ENCODE assay signal across 25 mouse cellular contexts in the genomic region with DNA sequence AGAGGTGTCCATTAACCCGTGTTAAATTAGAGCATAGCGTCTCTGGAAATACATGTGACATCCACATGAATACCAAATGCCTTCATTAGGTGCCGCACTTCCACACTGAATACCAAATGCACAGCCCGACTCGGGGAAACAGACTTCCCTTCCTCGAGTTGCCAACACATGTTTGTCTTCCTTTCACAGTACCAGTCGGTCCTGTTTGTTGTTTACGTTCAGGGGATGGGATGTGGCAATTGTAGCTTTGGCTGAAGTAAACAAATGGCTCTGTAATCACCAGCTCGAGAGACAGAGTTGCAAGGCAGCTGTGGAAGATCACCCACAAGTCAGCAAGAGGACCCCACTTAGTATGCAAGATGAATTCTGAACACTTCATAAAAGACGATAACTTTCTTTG.
DNase-seq lines count a peak whose midpoint lies in the region; ATAC-seq lines count a peak whose summit lies in the region.
"Had no signal": no experiment of that assay in that cellular context is flagged by ENCODE, and none has a peak within 500 bp of the region (broad histone marks: within the 10 kb centered on the region; RNA-seq: fewer than 3 reads in every experiment).

No protein-coding gene starts in this region.

- WGBS in forebrain, embryonic 16.5 days: 47% methylated on average over 10 of the region's 10 CpGs
- WGBS in forebrain, embryonic 11.5 days: 81% methylated on average over 10 of the region's 10 CpGs
- WGBS in lung, embryonic 15.5 days: 25% methylated on average over 10 of the region's 10 CpGs

- ATAC-seq in forebrain, embryonic 16.5 days: peak; percentile 59
- no peak for ATAC-seq in forebrain, embryonic 11.5 days (replicated peaks; ENCODE audit: low FRiP score)
- peak; percentile 85; the same call in 1 of the 2 replicates for ATAC-seq in lung, embryonic 15.5 days (ENCODE audit: borderline replicate concordance, extremely low read depth, low FRiP score, low TSS enrichment)
- no peak for ATAC-seq in inflammation-experienced regulatory T-cells, adult 6 months
- ATAC-seq: CD4-positive, CD25-positive, alpha-beta regulatory T cell, adult 4 months; intestine, embryonic 16.5 days; liver, embryonic 12.5 days; midbrain, embryonic 16.5 days had no signal

- no peaks in the 10 kb centered on the region for H3K27me3 ChIP-seq in forebrain, embryonic 16.5 days (replicated peaks; ENCODE audit: control insufficient read depth, insufficient read depth, low read length)
- H3K27me3 ChIP-seq in forebrain, embryonic 11.5 days (ENCODE audit: control insufficient read depth, insufficient read depth, low read length): no peaks in the 10 kb centered on the region
- H3K27me3 ChIP-seq in lung, embryonic 15.5 days: no peaks in the 10 kb centered on the region
- H3K27me3 ChIP-seq: heart, embryonic 15.5 days; hindbrain, embryonic 15.5 days; limb, embryonic 13.5 days; liver, embryonic 12.5 days; stomach, embryonic 15.5 days had no signal

- no peaks in the 10 kb centered on the region for H3K9me3 ChIP-seq in forebrain, embryonic 16.5 days (ENCODE audit: control insufficient read depth, low read length)
- no peaks in the 10 kb centered on the region for H3K9me3 ChIP-seq in forebrain, embryonic 11.5 days (ENCODE audit: control insufficient read depth, low read length)
- no peaks in the 10 kb centered on the region for H3K9me3 ChIP-seq in lung, embryonic 15.5 days
- H3K9me3 ChIP-seq: heart, embryonic 15.5 days; hindbrain, embryonic 15.5 days; limb, embryonic 13.5 days; liver, embryonic 12.5 days; stomach, embryonic 15.5 days had no signal

- H3K9ac ChIP-seq in forebrain, embryonic 16.5 days (replicated peaks; ENCODE audit: low read depth, low read length): no peak overlapping the region
- no peak overlapping the region for H3K9ac ChIP-seq in forebrain, embryonic 11.5 days (ENCODE audit: low read length)
- H3K9ac ChIP-seq in lung, embryonic 15.5 days: no peak overlapping the region
- H3K9ac ChIP-seq: heart, embryonic 15.5 days; hindbrain, embryonic 15.5 days; limb, embryonic 13.5 days; liver, embryonic 12.5 days; stomach, embryonic 15.5 days had no signal

- DNase-seq in forebrain, embryonic 11.5 days (ENCODE audit: low spot score): no peak
- no peak for DNase-seq in lung, adult 18-20 months
- DNase-seq in lung, postnatal 10 days: peak; percentile 58
- DNase-seq in kidney, postnatal 36 days: no peak
- DNase-seq: adrenal gland, postnatal 36 days; cerebellum, adult 18-20 months; cerebellum, postnatal 14 days; heart, postnatal 4 days; kidney, postnatal 25 days; layer of hippocampus, adult 9-11 months; right cerebral cortex, adult 18-20 months; thymus, adult 18-20 months; thymus, postnatal 36 days had no signal

- H3K27ac ChIP-seq in forebrain, embryonic 16.5 days (ENCODE audit: low read length): no peak overlapping the region
- H3K27ac ChIP-seq in forebrain, embryonic 11.5 days (ENCODE audit: low read depth, low read length): no peak overlapping the region
- H3K27ac ChIP-seq in lung, embryonic 15.5 days: no peak overlapping the region
- H3K27ac ChIP-seq: heart, embryonic 15.5 days; hindbrain, embryonic 15.5 days; limb, embryonic 13.5 days; liver, embryonic 12.5 days; macrophage; stomach, embryonic 15.5 days had no signal

- H3K36me3 ChIP-seq in forebrain, embryonic 16.5 days (ENCODE audit: control insufficient read depth, insufficient read depth): no peaks in the 10 kb centered on the region
- no peaks in the 10 kb centered on the region for H3K36me3 ChIP-seq in forebrain, embryonic 11.5 days (ENCODE audit: control insufficient read depth, insufficient read depth, low read length)
- H3K36me3 ChIP-seq in lung, embryonic 15.5 days: no peaks in the 10 kb centered on the region
- H3K36me3 ChIP-seq: heart, embryonic 15.5 days; hindbrain, embryonic 15.5 days; limb, embryonic 13.5 days; liver, embryonic 12.5 days; stomach, embryonic 15.5 days had no signal

- H3K4me3 ChIP-seq in forebrain, embryonic 16.5 days (replicated peaks; ENCODE audit: low read length): no peak overlapping the region
- no peak overlapping the region for H3K4me3 ChIP-seq in forebrain, embryonic 11.5 days (ENCODE audit: low read depth, low read length)
- no peak overlapping the region for H3K4me3 ChIP-seq in lung, embryonic 15.5 days
- H3K4me3 ChIP-seq: heart, embryonic 15.5 days; hindbrain, embryonic 15.5 days; limb, embryonic 13.5 days; liver, embryonic 12.5 days; stomach, embryonic 15.5 days had no signal

- H3K4me1 ChIP-seq in forebrain, embryonic 16.5 days (replicated peaks; ENCODE audit: control insufficient read depth, insufficient read depth, low read length): no peaks in the 10 kb centered on the region
- H3K4me1 ChIP-seq in forebrain, embryonic 11.5 days (replicated peaks; ENCODE audit: control insufficient read depth, insufficient read depth, low read length): no peaks in the 10 kb centered on the region
- no peaks in the 10 kb centered on the region for H3K4me1 ChIP-seq in lung, embryonic 15.5 days
- H3K4me1 ChIP-seq: heart, embryonic 15.5 days; hindbrain, embryonic 15.5 days; limb, embryonic 13.5 days; liver, embryonic 12.5 days; stomach, embryonic 15.5 days had no signal

- H3K4me2 ChIP-seq in forebrain, embryonic 16.5 days (ENCODE audit: low read length): no peak overlapping the region
- no peak overlapping the region for H3K4me2 ChIP-seq in forebrain, embryonic 11.5 days (ENCODE audit: low read depth, low read length, severe bottlenecking)
- H3K4me2 ChIP-seq in lung, embryonic 15.5 days: no peak overlapping the region
- H3K4me2 ChIP-seq: heart, embryonic 15.5 days; hindbrain, embryonic 15.5 days; limb, embryonic 13.5 days; liver, embryonic 12.5 days; stomach, embryonic 15.5 days had no signal

Comparison
In these comparisons a context has a peak if more than half of its experiments do, and no peak if none do; other contexts are left out.
1. ATAC-seq: peak in forebrain, embryonic 16.5 days (single experiment) and lung, embryonic 15.5 days (single experiment); none in forebrain, embryonic 11.5 days (single experiment) and inflammation-experienced regulatory T-cells, adult 6 months (single experiment).